In the genomic region with DNA sequence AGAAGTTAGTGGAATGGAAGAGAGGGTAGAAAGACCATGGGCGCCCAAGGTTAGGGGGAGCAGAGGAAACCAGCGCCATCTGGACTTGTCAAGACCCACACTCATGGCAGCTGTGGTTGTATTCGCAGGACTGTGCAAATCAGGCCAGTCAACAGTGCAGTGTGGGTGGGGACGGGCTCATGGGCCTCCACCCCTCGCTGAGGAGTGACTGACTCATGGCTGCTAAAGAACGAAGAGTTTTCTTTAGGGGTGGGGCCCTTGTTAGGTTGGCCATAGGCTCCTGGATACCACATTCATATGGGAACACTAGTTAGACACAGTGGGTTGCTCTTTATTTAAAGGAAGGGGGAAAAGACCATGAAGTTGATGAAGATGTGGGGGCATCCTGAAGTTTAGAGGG, we compare ENCODE assay signal across 32 mouse cellular contexts.
"Had no signal": no experiment of that assay in that cellular context is flagged by ENCODE, and none has a peak within 500 bp of the region (broad histone marks: within the 10 kb centered on the region; RNA-seq: fewer than 3 reads in every experiment).

No protein-coding gene starts in this region.

- DNase-seq: left cerebral cortex, postnatal 4 days; liver; liver, embryonic 13.5 days; liver, postnatal 0 days; lung, adult 18-20 months; lung, adult 2 months; lung, embryonic 14.5 days; lung, postnatal 10 days; lung, postnatal 14 days; lung, postnatal 36 days; lung, postnatal 4 days; midbrain, embryonic 14.5 days had no signal

- H3K4me2 ChIP-seq: limb, embryonic 12.5 days; limb, embryonic 13.5 days; limb, embryonic 15.5 days; liver, embryonic 11.5 days; liver, embryonic 12.5 days; liver, embryonic 13.5 days; liver, embryonic 15.5 days; lung, embryonic 14.5 days; lung, embryonic 15.5 days; midbrain, embryonic 11.5 days; midbrain, embryonic 12.5 days; midbrain, embryonic 13.5 days; midbrain, embryonic 15.5 days had no signal

- H3K9ac ChIP-seq: limb, embryonic 12.5 days; limb, embryonic 13.5 days; limb, embryonic 15.5 days; liver, embryonic 12.5 days; liver, embryonic 13.5 days; liver, embryonic 14.5 days; liver, embryonic 15.5 days; liver, postnatal 0 days; lung, embryonic 14.5 days; lung, embryonic 15.5 days; midbrain, embryonic 12.5 days; midbrain, embryonic 13.5 days; midbrain, embryonic 15.5 days had no signal

- H3K27ac ChIP-seq: left cerebral cortex, adult 2 months; limb, embryonic 10.5 days; limb, embryonic 12.5 days; limb, embryonic 13.5 days; limb, embryonic 15.5 days; liver, embryonic 12.5 days; liver, embryonic 13.5 days; liver, embryonic 14.5 days; liver, embryonic 15.5 days; lung, embryonic 15.5 days; macrophage; midbrain, embryonic 10.5 days; midbrain, embryonic 12.5 days; midbrain, embryonic 13.5 days; midbrain, embryonic 15.5 days had no signal

- H3K9me3 ChIP-seq: limb, embryonic 10.5 days; limb, embryonic 12.5 days; limb, embryonic 15.5 days; liver, embryonic 15.5 days; lung, embryonic 15.5 days; midbrain, embryonic 10.5 days; midbrain, embryonic 15.5 days had no signal

- ATAC-seq: liver, embryonic 12.5 days; liver, postnatal 0 days; lung, postnatal 0 days; midbrain, embryonic 13.5 days; midbrain, embryonic 15.5 days; midbrain, embryonic 16.5 days had no signal

- H3K4me1 ChIP-seq: limb, embryonic 15.5 days; liver, embryonic 12.5 days; liver, embryonic 13.5 days; liver, embryonic 15.5 days; lung, embryonic 15.5 days; megakaryocyte, embryonic 14.5 days had no signal

- H3K4me3 ChIP-seq: left cerebral cortex, adult 2 months; limb, embryonic 10.5 days; limb, embryonic 12.5 days; limb, embryonic 13.5 days; limb, embryonic 15.5 days; liver, embryonic 12.5 days; liver, embryonic 13.5 days; liver, embryonic 15.5 days; lung, embryonic 15.5 days; megakaryocyte, embryonic 14.5 days; midbrain, embryonic 10.5 days; midbrain, embryonic 12.5 days; midbrain, embryonic 13.5 days; midbrain, embryonic 15.5 days; myocyte had no signal

- H3K27me3 ChIP-seq: liver, embryonic 12.5 days; liver, embryonic 13.5 days; liver, embryonic 15.5 days; megakaryocyte, embryonic 14.5 days; midbrain, embryonic 13.5 days; midbrain, embryonic 15.5 days had no signal

- H3K36me3 ChIP-seq: limb, embryonic 10.5 days; limb, embryonic 12.5 days; limb, embryonic 13.5 days; limb, embryonic 15.5 days; liver, embryonic 12.5 days; liver, embryonic 13.5 days; liver, embryonic 15.5 days; lung, embryonic 15.5 days; midbrain, embryonic 10.5 days; midbrain, embryonic 12.5 days; midbrain, embryonic 13.5 days; midbrain, embryonic 15.5 days had no signal
